Mouse (Mus musculus): ENCODE results near the gene Vegfb. TPM values are rescaled to one million over a fixed set of nuclear protein-coding genes. Genes with fewer than 3 reads are reported as not detected.

Gene Vegfb
- 117 and 140 TPM in 2 replicates for polyA plus RNA-seq (2015; fragmentation: Nextera tagmentation; extraction: Ambion mirVana)

DNA sequence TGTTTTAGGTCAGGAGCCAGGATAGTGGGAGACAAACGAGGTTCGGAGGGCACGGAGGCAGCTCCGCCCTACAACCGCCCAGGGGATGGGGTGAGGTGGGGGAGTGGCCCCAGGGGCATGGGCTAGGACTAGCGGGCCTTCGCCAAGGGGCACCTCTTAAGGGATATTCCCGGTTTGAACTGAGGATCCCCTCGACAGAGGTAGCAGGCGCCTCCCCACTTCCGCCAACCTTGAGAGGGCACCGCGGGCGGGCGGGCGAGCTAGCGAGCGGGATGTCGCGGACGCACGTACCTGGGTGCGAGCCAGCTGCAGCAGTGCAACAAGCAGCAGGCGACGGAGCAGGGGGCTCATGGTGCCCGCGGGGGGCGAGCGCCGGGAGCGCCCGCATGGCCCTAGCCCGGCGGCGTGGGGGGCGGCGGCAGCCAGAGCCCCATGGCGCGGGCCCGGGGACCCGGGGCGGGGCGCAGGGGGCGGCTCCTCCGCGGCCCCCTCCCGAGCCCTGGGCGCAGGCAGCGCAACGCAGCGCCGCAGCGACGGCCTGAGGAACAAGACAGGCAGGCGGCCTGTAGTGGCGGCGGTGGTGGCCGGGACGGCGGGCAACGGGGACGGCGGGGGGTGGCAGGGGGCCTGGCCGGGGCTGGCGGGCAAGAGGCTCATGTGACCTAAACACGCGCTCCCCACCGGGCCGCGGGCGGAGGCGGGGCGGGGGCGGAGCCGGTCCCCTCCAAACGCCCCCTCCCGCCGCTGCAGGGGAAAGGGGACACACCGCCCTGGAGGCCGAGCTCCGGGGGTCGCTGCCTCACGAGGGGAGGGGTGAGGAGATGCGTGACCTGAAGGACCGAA is at the start of gene Vegfb:
Gene Vegfb (minus strand): TSS at position 591 of the 843 bp plus-strand sequence.

GRCm38 (mm10) chr19:7019191-7019590 is 31.7 kb upstream of the Vegfb start, which contains the start of gene Fermt3:
Gene Fermt3 (minus strand): TSS chr19:7019469.

GRCm38 (mm10) chr19:6996006-6996405 is 8.6 kb upstream of the Vegfb start, which contains the start of the genes Nudt22 and Trpt1:
Gene Nudt22 (minus strand): TSS chr19:6996117.
Gene Trpt1 (plus strand): TSS chr19:6996131.

DNA sequence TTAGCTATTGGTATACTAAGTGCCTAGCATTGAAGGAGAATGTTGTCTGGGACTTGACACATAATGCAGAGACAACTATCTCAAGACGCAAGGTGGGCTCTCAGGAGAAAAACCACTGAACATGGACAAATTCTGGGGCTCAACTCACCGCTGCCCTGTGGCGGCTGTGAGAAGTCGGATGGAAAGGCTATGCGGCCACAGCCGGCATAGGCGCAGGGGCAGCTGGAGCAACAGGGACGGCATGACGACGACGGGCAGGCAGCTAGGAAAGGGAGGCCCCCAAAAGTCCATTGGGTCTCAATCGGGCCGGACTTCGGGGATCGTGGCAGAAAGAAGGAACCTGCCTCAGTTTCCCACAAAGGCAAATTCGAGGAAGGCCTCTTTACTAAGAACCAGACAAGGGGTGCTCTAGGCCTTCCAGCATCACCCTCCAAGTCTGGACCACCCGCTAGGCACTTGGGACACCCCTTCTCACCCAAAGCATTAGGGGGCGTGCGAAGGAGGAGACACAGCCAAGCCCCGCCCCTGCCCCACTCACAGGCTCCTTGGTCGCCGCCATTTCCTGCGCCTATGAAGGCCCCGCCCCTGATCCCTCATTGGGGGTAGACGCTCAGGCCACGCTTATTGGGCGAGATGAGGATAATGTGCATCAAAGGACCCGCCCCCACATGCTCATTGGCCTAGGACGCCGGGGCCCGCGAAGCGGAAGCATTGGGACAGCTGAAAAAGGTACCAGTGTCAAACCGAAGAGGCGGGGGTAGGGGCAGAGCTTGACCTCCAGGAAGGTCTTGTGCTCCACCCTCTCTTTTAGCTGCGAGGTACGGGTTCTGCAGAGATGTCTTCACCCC is 4.8 kb upstream of the Vegfb start, which contains the start of gene Dnajc4:
Gene Dnajc4 (minus strand): TSS at position 562 of the 848 bp plus-strand sequence.

GRCm38 (mm10) chr19:6980381-6981093 is 6.9 kb downstream of the Vegfb start, which contains the start of gene Fkbp2:
Gene Fkbp2 (minus strand): TSS chr19:6980501.

GRCm38 (mm10) chr19:6975537-6976521 is 11.6 kb downstream of the Vegfb start, which contains the start of gene Plcb3:
Gene Plcb3 (minus strand): TSS chr19:6976470.

GRCm38 (mm10) chr19:6974211-6975205 is 12.9 kb downstream of the Vegfb start, which contains the start of gene Ppp1r14b:
Gene Ppp1r14b (plus strand): TSS chr19:6974968.

GRCm38 (mm10) chr19:6942249-6942691 is 45.2 kb downstream of the Vegfb start, which contains the start of gene Gpr137:
Gene Gpr137 (minus strand): TSS chr19:6942480.

DNA sequence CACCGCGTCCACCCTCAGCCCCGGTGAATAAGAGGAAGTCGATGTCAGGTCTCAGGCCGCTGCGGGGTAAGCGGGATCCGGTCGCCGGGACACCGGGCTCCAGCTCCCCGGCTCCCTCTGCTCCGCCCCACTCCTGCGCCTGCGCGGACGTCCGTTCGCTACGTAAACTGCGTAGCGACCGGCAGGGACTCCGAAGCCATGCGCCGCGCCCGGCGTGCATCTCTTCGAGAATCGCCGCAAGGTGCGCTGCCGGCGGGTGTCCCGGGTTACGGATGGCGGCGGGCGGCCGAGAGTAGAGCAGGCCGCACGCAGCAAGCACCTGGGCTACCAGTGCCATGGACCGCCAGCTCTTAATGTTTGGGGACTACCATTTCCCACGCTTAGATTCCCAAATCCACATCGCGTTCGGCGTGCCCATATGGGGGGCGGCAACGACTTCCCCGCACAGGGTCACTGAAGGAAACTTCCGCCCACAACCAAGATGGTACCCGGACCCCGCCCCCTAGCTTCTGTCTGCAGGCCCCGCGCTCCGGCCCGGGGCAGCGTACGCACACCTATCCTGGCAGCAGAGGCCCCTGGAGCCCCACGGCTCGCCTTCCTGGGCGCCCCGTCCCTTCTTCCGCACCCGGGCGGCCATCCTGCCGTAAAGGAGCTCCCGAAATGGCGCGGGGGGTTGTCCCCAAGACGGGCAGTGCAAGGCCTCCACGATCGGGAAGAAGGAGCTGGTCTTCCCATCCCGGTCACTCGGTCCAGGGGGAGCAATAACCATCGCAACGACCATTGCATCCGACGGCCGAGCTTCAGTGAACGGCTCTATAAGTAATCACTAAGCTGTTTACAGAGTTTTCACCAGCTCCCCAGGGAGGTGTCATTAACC is 45.8 kb downstream of the Vegfb start, which contains the start of gene Bad:
Gene Bad (plus strand): TSS at position 490 of the 877 bp plus-strand sequence.

GRCm38 (mm10) chr19:6934195-6934977 is 53.1 kb downstream of the Vegfb start, which contains the start of gene Kcnk4:
Gene Kcnk4 (minus strand): TSS chr19:6934515.

Other genes starting within 250 kb of the Vegfb start
- gene Rps6ka4, start 147.0 kb downstream of the Vegfb start, polyA plus RNA-seq (2015; fragmentation: Nextera tagmentation; extraction: Ambion mirVana), result 26.7 and 27.4 TPM in 2 replicates
- gene Ccdc88b, start 129.4 kb downstream of the Vegfb start, polyA plus RNA-seq (2015; fragmentation: Nextera tagmentation; extraction: Ambion mirVana), result 1.7 and 2.4 TPM in 2 replicates
- gene Trmt112, start 78.0 kb downstream of the Vegfb start, polyA plus RNA-seq (2015; fragmentation: Nextera tagmentation; extraction: Ambion mirVana), result 128 and 132 TPM in 2 replicates
- 652 and 658 TPM in 2 replicates for gene Prdx5, start 77.5 kb downstream of the Vegfb start, polyA plus RNA-seq (2015; fragmentation: Nextera tagmentation; extraction: Ambion mirVana)
- gene Esrra, start 65.8 kb downstream of the Vegfb start, polyA plus RNA-seq (2015; fragmentation: Nextera tagmentation; extraction: Ambion mirVana), result 15.7 and 18.0 TPM in 2 replicates
- gene Catsperz, start 62.3 kb downstream of the Vegfb start, polyA plus RNA-seq (2015; fragmentation: Nextera tagmentation; extraction: Ambion mirVana), result 2.8 and 4.8 TPM in 2 replicates
- gene Kcnk4, start 53.1 kb downstream of the Vegfb start, polyA plus RNA-seq (2015; fragmentation: Nextera tagmentation; extraction: Ambion mirVana), result 25.1 and 29.6 TPM in 2 replicates
- 100 and 102 TPM in 2 replicates for gene Bad, start 45.8 kb downstream of the Vegfb start, polyA plus RNA-seq (2015; fragmentation: Nextera tagmentation; extraction: Ambion mirVana)
- gene Gpr137, start 45.2 kb downstream of the Vegfb start, polyA plus RNA-seq (2015; fragmentation: Nextera tagmentation; extraction: Ambion mirVana), result 70.2 and 76.2 TPM in 2 replicates
- gene Ppp1r14b, start 12.7 kb downstream of the Vegfb start, polyA plus RNA-seq (2015; fragmentation: Nextera tagmentation; extraction: Ambion mirVana), result 132 and 173 TPM in 2 replicates
- 14.0 and 14.2 TPM in 2 replicates for gene Plcb3, start 11.2 kb downstream of the Vegfb start, polyA plus RNA-seq (2015; fragmentation: Nextera tagmentation; extraction: Ambion mirVana)
- 215 and 225 TPM in 2 replicates for gene Fkbp2, start 7.2 kb downstream of the Vegfb start, polyA plus RNA-seq (2015; fragmentation: Nextera tagmentation; extraction: Ambion mirVana)
- 29.4 and 30.2 TPM in 2 replicates for gene Dnajc4, start 4.9 kb upstream of the Vegfb start, polyA plus RNA-seq (2015; fragmentation: Nextera tagmentation; extraction: Ambion mirVana)
- gene Nudt22, start 8.5 kb upstream of the Vegfb start, polyA plus RNA-seq (2015; fragmentation: Nextera tagmentation; extraction: Ambion mirVana), result 23.5 and 27.1 TPM in 2 replicates
- gene Trpt1, start 8.5 kb upstream of the Vegfb start, polyA plus RNA-seq (2015; fragmentation: Nextera tagmentation; extraction: Ambion mirVana), result 24.7 and 28.5 TPM in 2 replicates
- 5.2 and 5.4 TPM in 2 replicates for gene Fermt3, start 31.8 kb upstream of the Vegfb start, polyA plus RNA-seq (2015; fragmentation: Nextera tagmentation; extraction: Ambion mirVana)
- gene Stip1, start 52.3 kb upstream of the Vegfb start, polyA plus RNA-seq (2015; fragmentation: Nextera tagmentation; extraction: Ambion mirVana), result 143 and 152 TPM in 2 replicates
- gene Macrod1, start 69.2 kb upstream of the Vegfb start, polyA plus RNA-seq (2015; fragmentation: Nextera tagmentation; extraction: Ambion mirVana), result 6.0 and 8.2 TPM in 2 replicates
- gene Flrt1, start 118.1 kb upstream of the Vegfb start, polyA plus RNA-seq (2015; fragmentation: Nextera tagmentation; extraction: Ambion mirVana), result 10.8 and 12.7 TPM in 2 replicates
- gene Otub1, start 218.7 kb upstream of the Vegfb start, polyA plus RNA-seq (2015; fragmentation: Nextera tagmentation; extraction: Ambion mirVana), result 253 and 254 TPM in 2 replicates
- 2,257 and 2,346 TPM in 2 replicates for gene Cox8a, start 230.0 kb upstream of the Vegfb start, polyA plus RNA-seq (2015; fragmentation: Nextera tagmentation; extraction: Ambion mirVana)

Data from neural tube, postnatal 0 days (tissue).